Mouse (Mus musculus): Measurements from ENCODE around the gene Hist1h2be.

DNA sequence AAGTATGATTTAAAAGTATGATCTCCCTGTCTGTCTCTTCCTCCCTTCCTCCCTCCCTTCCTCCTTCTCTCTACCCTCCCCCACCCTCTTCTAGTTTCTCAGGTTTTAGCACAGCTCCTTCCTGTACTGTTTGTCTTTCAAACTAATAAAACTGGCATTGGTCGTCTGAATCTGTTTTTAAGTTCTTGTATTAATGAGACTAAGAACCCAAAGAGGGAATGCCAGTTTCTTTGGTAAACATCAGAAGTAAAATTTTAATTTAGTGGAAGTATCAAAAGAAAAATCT lies 34.0 kb downstream of the Hist1h2be start:
- no peak for TF ChIP-seq CTCF (IDR thresholded peaks at IDR 0.05; ENCODE audit: extremely low read depth, insufficient read depth, insufficient read length, insufficient replicate concordance)
- TF ChIP-seq POLR2A (IDR thresholded peaks at IDR 0.05; ENCODE audit: low read depth, low read length), result no peak

All from spleen, adult 2 months (tissue).